Mouse (Mus musculus): Measurements from ENCODE around the gene Nkiras2. TPM values are rescaled to one million over a fixed set of nuclear protein-coding genes. Genes with fewer than 3 reads are reported as not detected.

Nkiras2 gene
- polyA plus RNA-seq, 1 experiment from 2014 or later: 52.6 TPM

DNA sequence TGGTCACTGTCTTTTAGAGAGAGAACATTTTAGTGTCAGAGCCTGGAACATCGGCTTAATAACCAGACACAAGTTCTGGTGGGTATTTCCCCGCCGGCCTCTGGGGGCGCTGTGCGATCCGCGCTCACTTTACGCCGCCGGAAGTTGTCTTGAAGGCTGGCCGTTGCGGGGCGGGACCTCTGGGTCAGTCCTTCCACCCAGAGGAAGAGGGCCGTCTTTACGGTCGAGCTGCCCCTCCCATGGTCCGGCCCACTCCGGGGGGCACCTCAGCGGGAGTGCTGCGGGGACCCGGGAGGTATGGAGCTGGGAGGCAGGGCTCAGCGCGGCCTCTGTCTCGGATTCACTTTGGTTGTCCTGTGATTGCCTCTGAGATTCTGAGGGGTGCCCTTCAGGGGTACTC, 3.7 kb downstream of the Nkiras2 start:
- peak overlapping the region; percentile 57 for H3K4me2 ChIP-seq (ENCODE audit: low read length)
- H3K4me3 ChIP-seq (replicated peaks; ENCODE audit: low read depth, low read length): peak overlapping the region; percentile 68
- ATAC-seq (replicated peaks; ENCODE audit: low FRiP score, low read depth) (peak; percentile 79), DNase-seq (ENCODE audit: low spot score) (peak; percentile 98)
- 0 out of 2 replicates have a peak, but pooled peaks cover 5% of the 10 kb centered on the region for H3K36me3 ChIP-seq (ENCODE audit: insufficient read depth, low read length)
- H3K9me3 ChIP-seq (replicated peaks; ENCODE audit: low read length): no peaks in the 10 kb centered on the region
- H3K9ac ChIP-seq (ENCODE audit: low read depth, low read length): peak overlapping the region; percentile 73
- peak; percentile 95 for TF ChIP-seq CTCF (IDR thresholded peaks at IDR 0.05; ENCODE audit: low read depth)
- 1% methylated on average over 24 of the region's 24 CpGs for WGBS
- no peaks in the 10 kb centered on the region for H3K27me3 ChIP-seq (ENCODE audit: insufficient read depth, low read length)
- peaks cover 7% of the 10 kb centered on the region; the same call in 1 of the 2 replicates for H3K4me1 ChIP-seq (replicated peaks; ENCODE audit: insufficient read depth, low read length)
- peak overlapping the region; percentile 85 for H3K27ac ChIP-seq

DNA sequence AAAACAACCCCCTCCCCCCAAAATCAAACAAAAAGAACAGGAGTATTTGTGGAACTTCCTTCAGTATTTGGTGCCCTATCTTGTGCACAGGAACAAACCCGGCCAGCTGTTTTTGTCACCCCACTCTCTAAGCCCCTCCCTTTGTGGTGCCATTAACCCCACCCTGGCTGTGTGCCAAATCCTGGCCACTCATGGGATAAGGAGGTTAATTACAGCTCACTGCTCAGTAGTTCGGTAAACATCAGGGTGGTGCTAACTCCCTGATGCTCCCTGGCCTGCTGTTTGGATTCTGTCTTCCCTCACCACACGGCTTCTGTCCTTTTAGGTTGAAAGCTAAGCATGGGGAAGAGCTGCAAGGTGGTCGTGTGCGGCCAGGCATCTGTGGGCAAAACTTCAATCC, 4.8 kb downstream of the Nkiras2 start:
- Histone ChIP-seq H3K36me3 (ENCODE audit: insufficient read depth, low read length) (0 out of 2 replicates have a peak, but pooled peaks cover 5% of the 10 kb centered on the region), H3K4me1 (replicated peaks; ENCODE audit: insufficient read depth, low read length) (no peaks in the 10 kb centered on the region; the same call in 1 of the 2 replicates), H3K4me3 (replicated peaks; ENCODE audit: low read depth, low read length) (peak overlapping the region; percentile 68; the same call in 1 of the 2 replicates), H3K4me2 (ENCODE audit: low read length) (peak overlapping the region; percentile 57), H3K9me3 (replicated peaks; ENCODE audit: low read length) (no peaks in the 10 kb centered on the region), H3K9ac (ENCODE audit: low read depth, low read length) (peak overlapping the region; percentile 2; the same call in 1 of the 2 replicates), H3K27ac (no peak overlapping the region), H3K27me3 (ENCODE audit: insufficient read depth, low read length) (no peaks in the 10 kb centered on the region)
- ATAC-seq (replicated peaks; ENCODE audit: low FRiP score, low read depth) (no peak), DNase-seq (ENCODE audit: low spot score) (peak; percentile 48)
- TF ChIP-seq CTCF (IDR thresholded peaks at IDR 0.05; ENCODE audit: low read depth): no peak
- 27% methylated on average over 5 of the region's 5 CpGs for WGBS

DNA sequence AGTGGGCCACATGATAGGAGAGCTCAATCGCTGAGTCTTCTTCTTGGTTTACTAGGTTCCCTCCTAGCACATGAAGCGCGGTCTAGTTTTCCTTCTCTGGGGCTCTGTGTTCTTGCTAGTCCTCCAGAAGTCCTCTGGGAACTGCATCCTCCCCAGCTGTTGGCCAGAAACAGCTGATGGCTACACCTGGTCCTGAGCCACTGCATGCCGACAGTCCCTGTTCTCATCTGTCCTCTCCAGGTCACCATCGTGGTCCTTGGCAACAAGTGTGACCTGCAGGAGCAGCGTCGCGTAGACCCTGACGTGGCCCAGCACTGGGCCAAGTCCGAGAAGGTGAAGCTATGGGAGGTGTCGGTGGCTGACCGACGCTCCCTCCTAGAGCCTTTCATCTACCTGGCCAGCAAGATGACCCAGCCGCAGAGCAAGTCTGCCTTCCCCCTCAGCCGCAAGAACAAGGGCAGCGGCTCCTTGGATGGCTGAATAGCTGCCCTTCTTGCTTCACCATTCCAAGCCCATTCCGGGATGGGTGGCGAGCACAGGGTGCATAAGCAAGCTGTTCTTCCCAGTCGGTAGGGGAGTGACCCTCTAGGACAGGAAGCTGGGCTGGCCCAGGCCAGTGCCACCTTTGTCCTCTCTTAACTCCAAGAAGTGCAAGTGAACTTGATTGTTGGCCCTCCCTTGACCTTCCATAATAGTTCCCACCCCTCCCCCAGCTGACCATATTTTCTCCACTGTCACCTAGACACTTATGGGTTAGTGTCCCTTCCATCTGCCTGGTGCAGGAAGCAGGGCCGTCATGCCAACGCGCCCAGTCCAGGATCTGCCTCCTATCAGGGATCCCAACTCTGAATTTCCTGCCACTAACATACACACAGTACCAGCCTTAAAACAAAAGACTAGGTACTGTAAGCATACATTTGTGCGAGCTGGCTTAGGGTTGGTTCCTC, 7.0 kb downstream of the Nkiras2 start:
- no peak for TF ChIP-seq CTCF (IDR thresholded peaks at IDR 0.05; ENCODE audit: low read depth)
- no peak overlapping the region for H3K27ac ChIP-seq
- H3K9me3 ChIP-seq (replicated peaks; ENCODE audit: low read length): no peaks in the 10 kb centered on the region
- H3K4me3 ChIP-seq (replicated peaks; ENCODE audit: low read depth, low read length): no peak overlapping the region
- no peaks in the 10 kb centered on the region; the same call in 1 of the 2 replicates for H3K27me3 ChIP-seq (ENCODE audit: insufficient read depth, low read length)
- H3K36me3 ChIP-seq (ENCODE audit: insufficient read depth, low read length): 0 out of 2 replicates have a peak, but pooled peaks cover 5% of the 10 kb centered on the region
- H3K4me2 ChIP-seq (ENCODE audit: low read length): no peak overlapping the region
- DNase-seq (ENCODE audit: low spot score): no peak
- no peak for ATAC-seq (replicated peaks; ENCODE audit: low FRiP score, low read depth)
- WGBS: 87% methylated on average over 23 of the region's 23 CpGs
- no peaks in the 10 kb centered on the region; the same call in 1 of the 2 replicates for H3K4me1 ChIP-seq (replicated peaks; ENCODE audit: insufficient read depth, low read length)
- H3K9ac ChIP-seq (ENCODE audit: low read depth, low read length): no peak overlapping the region

DNA sequence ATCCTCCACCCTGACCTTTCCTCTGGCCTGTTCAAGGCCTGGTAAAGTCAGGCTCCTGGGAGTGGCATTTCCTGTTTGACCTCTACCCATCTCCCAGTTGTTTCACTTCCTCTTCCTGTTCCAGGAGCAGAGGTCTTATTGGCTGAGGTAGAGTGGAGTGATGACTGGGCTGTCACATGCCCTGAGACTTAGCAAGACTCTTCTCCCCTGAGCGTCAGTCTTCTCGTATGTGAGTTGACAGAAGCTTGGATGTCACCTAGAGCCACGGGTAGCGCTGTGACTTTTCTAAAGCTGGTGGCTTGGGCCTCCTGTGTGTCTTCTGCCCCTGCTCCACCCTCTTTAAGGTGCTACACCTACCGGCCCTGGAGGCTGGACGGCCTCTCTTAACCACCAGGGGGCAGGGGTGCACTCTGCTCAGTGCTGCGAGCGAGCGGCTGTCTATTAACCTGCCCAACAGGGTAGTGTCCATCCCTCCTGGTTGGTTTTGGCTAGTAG, 7.7 kb downstream of the Nkiras2 start:
- Histone ChIP-seq H3K27ac (no peak overlapping the region), H3K4me3 (replicated peaks; ENCODE audit: low read depth, low read length) (no peak overlapping the region), H3K4me1 (replicated peaks; ENCODE audit: insufficient read depth, low read length) (no peaks in the 10 kb centered on the region; the same call in 1 of the 2 replicates), H3K9ac (ENCODE audit: low read depth, low read length) (no peak overlapping the region), H3K36me3 (ENCODE audit: insufficient read depth, low read length) (0 out of 2 replicates have a peak, but pooled peaks cover 5% of the 10 kb centered on the region), H3K9me3 (replicated peaks; ENCODE audit: low read length) (no peaks in the 10 kb centered on the region), H3K4me2 (ENCODE audit: low read length) (no peak overlapping the region), H3K27me3 (ENCODE audit: insufficient read depth, low read length) (no peaks in the 10 kb centered on the region; the same call in 1 of the 2 replicates)
- peak; percentile 71 for ATAC-seq (replicated peaks; ENCODE audit: low FRiP score, low read depth)
- 20% methylated on average over 9 of the region's 9 CpGs for WGBS
- peak; percentile 92 for TF ChIP-seq CTCF (IDR thresholded peaks at IDR 0.05; ENCODE audit: low read depth)
- DNase-seq (ENCODE audit: low spot score): peak; percentile 81

DNA sequence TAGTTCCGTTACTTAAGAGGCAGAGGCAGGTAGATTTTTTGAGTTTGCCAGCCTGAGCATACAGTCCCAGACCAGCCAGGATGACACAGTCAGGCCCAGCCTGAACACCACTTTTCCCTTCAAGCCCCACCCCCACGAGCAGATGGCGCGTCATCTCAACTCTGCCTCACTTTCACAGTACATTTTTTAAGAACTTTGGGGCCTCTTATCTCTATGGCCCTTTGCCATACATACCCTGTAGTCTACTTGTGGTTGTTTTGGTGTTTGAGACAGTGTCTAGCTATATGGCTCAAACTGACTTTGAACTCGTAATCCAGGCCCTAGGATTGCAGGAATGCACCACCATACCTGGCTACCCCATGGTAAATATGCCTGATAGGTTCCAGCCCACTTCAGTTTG, 9.0 kb downstream of the Nkiras2 start:
- no peak overlapping the region for H3K27ac ChIP-seq
- no peaks in the 10 kb centered on the region for H3K9me3 ChIP-seq (replicated peaks; ENCODE audit: low read length)
- WGBS: 91% methylated on average over 5 of the region's 5 CpGs
- H3K27me3 ChIP-seq (ENCODE audit: insufficient read depth, low read length): no peaks in the 10 kb centered on the region; the same call in 1 of the 2 replicates
- ATAC-seq (replicated peaks; ENCODE audit: low FRiP score, low read depth) (no peak), DNase-seq (ENCODE audit: low spot score) (no peak)
- no peak overlapping the region for H3K4me2 ChIP-seq (ENCODE audit: low read length)
- TF ChIP-seq CTCF (IDR thresholded peaks at IDR 0.05; ENCODE audit: low read depth): no peak
- H3K36me3 ChIP-seq (ENCODE audit: insufficient read depth, low read length): 0 out of 2 replicates have a peak, but pooled peaks cover 5% of the 10 kb centered on the region
- no peaks in the 10 kb centered on the region; the same call in 1 of the 2 replicates for H3K4me1 ChIP-seq (replicated peaks; ENCODE audit: insufficient read depth, low read length)
- H3K9ac ChIP-seq (ENCODE audit: low read depth, low read length): no peak overlapping the region
- no peak overlapping the region for H3K4me3 ChIP-seq (replicated peaks; ENCODE audit: low read depth, low read length)

DNA sequence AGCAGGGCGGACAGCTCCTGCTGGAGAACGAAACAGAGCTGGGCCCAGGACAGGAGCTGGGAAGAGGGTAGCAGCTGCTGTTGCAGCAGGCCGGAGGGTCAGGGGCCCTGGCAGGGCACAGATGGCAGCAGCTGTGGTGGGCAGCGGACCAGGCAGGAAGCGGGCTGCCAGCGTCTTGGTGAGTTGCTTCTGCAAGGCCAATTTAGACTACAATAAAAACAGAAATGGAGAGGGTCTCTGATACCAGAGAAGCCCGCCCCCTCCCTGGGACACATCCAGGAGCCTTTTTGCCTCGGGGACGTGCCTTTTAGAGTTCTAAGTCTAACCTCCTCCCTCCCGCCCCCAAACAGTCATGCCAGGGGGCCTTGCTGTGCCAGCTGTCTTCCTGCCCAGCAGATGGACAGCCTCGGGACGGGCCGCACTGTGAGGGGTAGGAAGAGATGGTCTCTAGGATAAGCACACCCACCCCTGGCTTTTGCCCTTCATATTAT, 9.9 kb downstream of the Nkiras2 start:
- no peak overlapping the region for H3K9ac ChIP-seq (ENCODE audit: low read depth, low read length)
- H3K27me3 ChIP-seq (ENCODE audit: insufficient read depth, low read length): no peaks in the 10 kb centered on the region; the same call in 1 of the 2 replicates
- no peaks in the 10 kb centered on the region; the same call in 1 of the 2 replicates for H3K4me1 ChIP-seq (replicated peaks; ENCODE audit: insufficient read depth, low read length)
- no peak for TF ChIP-seq CTCF (IDR thresholded peaks at IDR 0.05; ENCODE audit: low read depth)
- no peak overlapping the region for H3K4me3 ChIP-seq (replicated peaks; ENCODE audit: low read depth, low read length)
- DNase-seq (ENCODE audit: low spot score) (peak; percentile 51), ATAC-seq (replicated peaks; ENCODE audit: low FRiP score, low read depth) (no peak)
- H3K27ac ChIP-seq: no peak overlapping the region
- 0 out of 2 replicates have a peak, but pooled peaks cover 5% of the 10 kb centered on the region for H3K36me3 ChIP-seq (ENCODE audit: insufficient read depth, low read length)
- H3K9me3 ChIP-seq (replicated peaks; ENCODE audit: low read length): no peaks in the 10 kb centered on the region
- no peak overlapping the region for H3K4me2 ChIP-seq (ENCODE audit: low read length)
- WGBS: 27% methylated on average over 13 of the region's 13 CpGs
